Mouse (Mus musculus) forebrain, embryonic 15.5 days (tissue): ENCODE measurements around the gene Bod1. TPM values are rescaled to one million over a fixed set of nuclear protein-coding genes. Genes with fewer than 3 reads are reported as not detected.

Source experiments
- ATAC-seq: fragments of 200-750 bp; cut with Nextera tagmentation; replicated peaks from 2 replicates; pipeline ENCODE4 v1.8.0; 2017; ENCODE audit warnings: mild to moderate bottlenecking, moderate TSS enrichment, moderate library complexity
- H3K27ac ChIP-seq: fragments of 300-500 bp; sonication (generic); replicated peaks from 2 replicates; pipeline ENCODE4 v1.5.1; 2015; ENCODE audit warnings: mild to moderate bottlenecking, inconsistent platforms
- H3K27me3 ChIP-seq: fragments of 300-500 bp; sonication (generic); 2 replicates; pipeline ENCODE4 v1.6.1; 2015; ENCODE audit warnings: inconsistent platforms
- H3K36me3 ChIP-seq: fragments of 300-500 bp; sonication (generic); 2 replicates; pipeline ENCODE4 v1.6.1; 2015; ENCODE audit warnings: mild to moderate bottlenecking, inconsistent platforms
- H3K4me1 ChIP-seq: fragments of 300-500 bp; sonication (generic); 2 replicates; pipeline ENCODE4 v1.6.1; 2015; ENCODE audit warnings: inconsistent platforms
- H3K4me2 ChIP-seq: fragments of 300-500 bp; sonication (generic); replicated peaks from 2 replicates; pipeline ENCODE4 v1.6.1; 2015; ENCODE audit warnings: mild to moderate bottlenecking, inconsistent platforms
- H3K4me3 ChIP-seq: fragments of 300-500 bp; sonication (generic); 2 replicates; pipeline ENCODE4 v1.5.1; 2015; ENCODE audit warnings: mild to moderate bottlenecking, inconsistent platforms
- H3K9ac ChIP-seq: fragments of 300-500 bp; sonication (generic); replicated peaks from 2 replicates; pipeline ENCODE4 v1.6.1; 2015; ENCODE audit warnings: mild to moderate bottlenecking, inconsistent platforms
- H3K9me3 ChIP-seq: fragments of 300-500 bp; sonication (generic); 2 replicates; pipeline ENCODE4 v1.6.1; 2016; ENCODE audit warnings: inconsistent platforms
- WGBS: fragments of 180-500 bp; shearing (Covaris S2); methylation state at CpG from one replicate; pipeline ENCODE4 v1.1.7; 2015; ENCODE audit warnings: mixed read lengths; 5-methylcytosine and 5-hydroxymethylcytosine counted together
- polyA plus RNA-seq: library from polyadenylated mRNA; unstranded; fragments of >200 nt; fragmentation: Nextera tagmentation; extraction: Ambion mirVana; gene quantifications from 2 replicates; pipeline ENCODE4 v1.2.1, GENCODE M21; 2015

The Bod1 gene
- polyA plus RNA-seq: 156 and 163 TPM in 2 replicates

GRCm38 (mm10) chr11:31671354-31672169 lies at the start of gene Bod1:
Gene Bod1, minus strand, starts transcription at chr11:31671885.
- peak; percentile 98 for ATAC-seq
- under 1% methylated on average over 76 of the region's 76 CpGs for WGBS
- H3K9me3 ChIP-seq: no peaks in the 10 kb centered on the region

GRCm38 (mm10) chr11:31719090-31719489 lies 47.4 kb upstream of the Bod1 start:
- H3K9me3 ChIP-seq: no peaks in the 10 kb centered on the region
- ATAC-seq: no peak

More at GRCm38 (mm10) chr11:31671354-31672169, at the start of gene Bod1:
- peak within 1 kb of the TSS; percentile 96 for H3K9ac ChIP-seq
- peaks cover 25% of the 10 kb centered on the region for H3K36me3 ChIP-seq
- H3K4me3 ChIP-seq: peak within 1 kb of the TSS; percentile 96
- H3K27ac ChIP-seq: peak within 1 kb of the TSS; percentile 68
- H3K4me2 ChIP-seq: peak within 1 kb of the TSS; percentile 54
- peaks cover 21% of the 10 kb centered on the region for H3K4me1 ChIP-seq
- no peaks in the 10 kb centered on the region for H3K27me3 ChIP-seq

GRCm38 (mm10) chr11:31717926-31718735 lies 46.4 kb upstream of the Bod1 start:
- no peak overlapping the region for H3K4me2 ChIP-seq
- no peak for ATAC-seq
- no peak overlapping the region for H3K4me3 ChIP-seq
- H3K36me3 ChIP-seq: no peaks in the 10 kb centered on the region
- H3K9me3 ChIP-seq: no peaks in the 10 kb centered on the region
- WGBS: 65% methylated on average over 4 of the region's 4 CpGs
- no peak overlapping the region for H3K9ac ChIP-seq
- no peaks in the 10 kb centered on the region for H3K27me3 ChIP-seq
- H3K4me1 ChIP-seq: peaks cover 14% of the 10 kb centered on the region
- no peak overlapping the region for H3K27ac ChIP-seq

More at GRCm38 (mm10) chr11:31719090-31719489, 47.4 kb upstream of the Bod1 start:
- Histone ChIP-seq H3K4me2 (no peak overlapping the region), H3K27ac (no peak overlapping the region), H3K36me3 (no peaks in the 10 kb centered on the region), H3K9ac (no peak overlapping the region), H3K4me1 (peaks cover 4% of the 10 kb centered on the region), H3K4me3 (no peak overlapping the region), H3K27me3 (no peaks in the 10 kb centered on the region)
- 88% methylated on average over 4 of the region's 4 CpGs for WGBS

- Histone ChIP-seq H3K9ac (no peak overlapping the region), H3K4me1 (peaks cover 16% of the 10 kb centered on the region), H3K27ac (peak overlapping the region; percentile 58), H3K9me3 (no peaks in the 10 kb centered on the region), H3K36me3 (no peaks in the 10 kb centered on the region), H3K27me3 (no peaks in the 10 kb centered on the region), H3K4me2 (no peak overlapping the region), H3K4me3 (no peak overlapping the region)
- WGBS: 41% methylated on average over 6 of the region's 6 CpGs
- peak; percentile 86 for ATAC-seq
Measured at GRCm38 (mm10) chr11:31713641-31714121, 42.0 kb upstream of the Bod1 start.

- Histone ChIP-seq H3K27me3 (no peaks in the 10 kb centered on the region), H3K4me3 (no peak overlapping the region), H3K4me2 (no peak overlapping the region), H3K36me3 (no peaks in the 10 kb centered on the region), H3K27ac (peak overlapping the region; percentile 58), H3K9ac (no peak overlapping the region), H3K9me3 (no peaks in the 10 kb centered on the region), H3K4me1 (peaks cover 15% of the 10 kb centered on the region)
- ATAC-seq: no peak
- WGBS: 26% methylated on average over 8 of the region's 8 CpGs
Measured at GRCm38 (mm10) chr11:31713116-31713515, 41.4 kb upstream of the Bod1 start.

- Histone ChIP-seq H3K9ac (no peak overlapping the region), H3K27me3 (no peaks in the 10 kb centered on the region), H3K4me3 (no peak overlapping the region), H3K27ac (no peak overlapping the region), H3K9me3 (0 out of 2 replicates have a peak, but pooled peaks cover 8% of the 10 kb centered on the region), H3K4me1 (no peaks in the 10 kb centered on the region), H3K36me3 (no peaks in the 10 kb centered on the region), H3K4me2 (no peak overlapping the region)
- ATAC-seq: no peak
Measured at GRCm38 (mm10) chr11:31707771-31708170, 36.1 kb upstream of the Bod1 start.

- WGBS: 78% methylated on average over 8 of the region's 8 CpGs
Measured at GRCm38 (mm10) chr11:31703173-31703572, 31.5 kb upstream of the Bod1 start.

GRCm38 (mm10) chr11:31701901-31702300 lies 30.2 kb upstream of the Bod1 start:
- Histone ChIP-seq H3K36me3 (no peaks in the 10 kb centered on the region), H3K4me1 (no peaks in the 10 kb centered on the region), H3K4me2 (no peak overlapping the region), H3K27ac (no peak overlapping the region), H3K27me3 (no peaks in the 10 kb centered on the region), H3K4me3 (no peak overlapping the region), H3K9ac (no peak overlapping the region), H3K9me3 (no peaks in the 10 kb centered on the region)
- 99% methylated on average over 3 of the region's 3 CpGs for WGBS
- no peak for ATAC-seq

More at GRCm38 (mm10) chr11:31703173-31703572, 31.5 kb upstream of the Bod1 start:
- H3K4me1 ChIP-seq: no peaks in the 10 kb centered on the region
- no peak overlapping the region for H3K4me3 ChIP-seq
- H3K27ac ChIP-seq: no peak overlapping the region
- H3K9ac ChIP-seq: no peak overlapping the region
- H3K36me3 ChIP-seq: no peaks in the 10 kb centered on the region
- 0 out of 2 replicates have a peak, but pooled peaks cover 8% of the 10 kb centered on the region for H3K9me3 ChIP-seq
- no peak overlapping the region for H3K4me2 ChIP-seq
- no peak for ATAC-seq
- no peaks in the 10 kb centered on the region for H3K27me3 ChIP-seq

- no peak for ATAC-seq
- Histone ChIP-seq H3K9me3 (no peaks in the 10 kb centered on the region), H3K9ac (no peak overlapping the region), H3K4me2 (no peak overlapping the region), H3K36me3 (no peaks in the 10 kb centered on the region), H3K4me3 (no peak overlapping the region), H3K4me1 (peaks cover 10% of the 10 kb centered on the region), H3K27ac (no peak overlapping the region), H3K27me3 (no peaks in the 10 kb centered on the region)
- WGBS: 57% methylated on average over 3 of the region's 3 CpGs
Measured at GRCm38 (mm10) chr11:31699502-31699901, 27.8 kb upstream of the Bod1 start.

GRCm38 (mm10) chr11:31694801-31695200 lies 23.1 kb upstream of the Bod1 start:
- Histone ChIP-seq H3K36me3 (no peaks in the 10 kb centered on the region), H3K27me3 (no peaks in the 10 kb centered on the region), H3K9ac (0 out of 2 replicates have a peak overlapping the region, but pooled peaks have one; percentile 20), H3K27ac (peak overlapping the region; percentile 93), H3K9me3 (no peaks in the 10 kb centered on the region), H3K4me2 (peak overlapping the region; percentile 27; the same call in 1 of the 2 replicates), H3K4me1 (peaks cover 13% of the 10 kb centered on the region), H3K4me3 (no peak overlapping the region)
- 67% methylated on average over 4 of the region's 4 CpGs for WGBS
- peak; percentile 93 for ATAC-seq

GRCm38 (mm10) chr11:31694109-31694508 lies 22.4 kb upstream of the Bod1 start:
- H3K4me3 ChIP-seq: no peak overlapping the region
- no peaks in the 10 kb centered on the region for H3K27me3 ChIP-seq
- 91% methylated on average over 1 of the region's 1 CpGs for WGBS
- H3K36me3 ChIP-seq: no peaks in the 10 kb centered on the region
- no peaks in the 10 kb centered on the region for H3K9me3 ChIP-seq
- ATAC-seq: no peak
- no peak overlapping the region for H3K4me2 ChIP-seq
- H3K27ac ChIP-seq: peak overlapping the region; percentile 93
- H3K4me1 ChIP-seq: peaks cover 13% of the 10 kb centered on the region
- H3K9ac ChIP-seq: no peak overlapping the region

GRCm38 (mm10) chr11:31693322-31693721 lies 21.6 kb upstream of the Bod1 start:
- no peak overlapping the region for H3K4me2 ChIP-seq
- ATAC-seq: no peak
- no peak overlapping the region for H3K27ac ChIP-seq
- no peaks in the 10 kb centered on the region for H3K27me3 ChIP-seq
- H3K36me3 ChIP-seq: no peaks in the 10 kb centered on the region
- H3K4me1 ChIP-seq: peaks cover 13% of the 10 kb centered on the region
- H3K9ac ChIP-seq: no peak overlapping the region
- H3K9me3 ChIP-seq: no peaks in the 10 kb centered on the region
- WGBS: 83% methylated on average over 2 of the region's 2 CpGs
- H3K4me3 ChIP-seq: no peak overlapping the region
